Mouse (Mus musculus) liver, postnatal 0 days (tissue): ENCODE measurements at regions not wholly inside any gene's neighbourhood (a gene's known extent, or its start where the extent isn't known, plus 50 kb on each side); places are given as distances from the start of the nearest gene placed in this dataset.

ENCODE experiments used
- CTCF ChIP-seq: sonication (generic); IDR thresholded peaks from 2 replicates; pipeline ENCODE4 v1.5.1; 2016; ENCODE audit warnings: antibody characterized with exemption, low read depth
- EP300 ChIP-seq: IDR thresholded peaks from 2 replicates; pipeline ENCODE4 v1.6.1; 2016; ENCODE audit warnings: antibody characterized with exemption, low read depth, mild to moderate bottlenecking

DNA sequence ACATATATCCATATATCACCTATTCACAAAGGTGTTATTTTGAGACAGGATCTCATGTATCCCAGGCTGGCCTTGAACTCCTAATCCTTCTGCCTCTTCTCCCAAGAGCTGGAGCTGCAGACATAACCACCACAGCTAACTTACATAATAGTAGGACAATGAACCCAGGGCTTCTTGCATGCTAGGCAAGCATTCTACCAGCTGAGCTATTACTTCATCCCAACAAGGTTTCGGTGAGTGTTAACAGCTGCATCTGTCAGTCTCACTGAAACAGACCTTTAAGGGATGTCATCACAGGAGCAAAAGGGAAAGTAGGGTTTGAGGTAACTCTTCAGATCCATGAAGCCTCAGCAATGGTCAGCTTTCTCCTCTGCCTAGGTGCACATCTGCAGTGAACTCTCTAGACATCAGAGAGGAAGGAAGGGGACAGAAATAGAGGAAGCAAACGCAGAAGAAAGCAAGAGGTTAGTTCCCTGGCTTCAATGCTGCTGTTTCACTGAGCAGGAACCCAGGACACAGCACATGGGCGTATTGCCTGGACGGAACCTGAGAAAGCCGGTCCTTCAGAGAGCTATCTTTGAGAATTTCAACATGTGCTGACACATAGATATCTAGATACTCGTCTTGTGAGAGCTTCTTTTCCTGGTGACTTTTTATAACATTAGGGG is 163.1 kb downstream of the Pfkfb3 start:
- TF ChIP-seq EP300, result no peak
- no peak for TF ChIP-seq CTCF
